Mouse (Mus musculus) left cerebral cortex, postnatal 10 days (tissue): ENCODE measurements at regions not wholly inside any gene's neighbourhood (a gene's known extent, or its start where the extent isn't known, plus 50 kb on each side); places are given as distances from the start of the nearest gene placed in this dataset.

Source experiments
- DNase-seq, 2 experiments: peaks; one replicate each; pipeline ENCODE4 v3.0.0; 2021 to 2022; ENCODE audit warnings: low spot score in 2 of 2, mixed read lengths in 1 of 2; ENCODE audit errors: extremely low spot score in 1 of 2
- intact Hi-C: fragments of 180-260 bp; cut with DNase I; formaldehyde crosslinking; loops from one replicate; pipeline ENCODE4 v1.15.1; 2025

DNA sequence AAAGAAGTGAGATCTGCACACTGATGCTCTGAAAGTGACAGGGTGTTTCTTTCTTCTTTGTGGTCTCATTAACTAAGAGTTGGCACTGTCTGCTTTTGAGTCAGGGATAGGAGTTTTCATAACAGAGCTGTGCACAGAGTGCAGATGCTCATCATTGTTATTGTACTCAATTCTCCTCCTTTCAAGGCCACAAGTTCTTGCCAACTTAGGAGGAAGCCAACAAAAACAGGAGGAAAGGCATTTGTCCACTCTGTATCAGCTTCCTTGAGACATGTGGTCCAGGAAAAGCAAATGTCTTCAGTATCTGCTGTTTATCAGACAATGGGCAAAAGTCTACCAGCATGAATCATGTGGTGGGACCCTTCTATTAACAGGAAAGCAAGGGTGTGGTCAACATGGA, 345.1 kb downstream of the Fam181b start:
- intact Hi-C loops = no loop called here

DNA sequence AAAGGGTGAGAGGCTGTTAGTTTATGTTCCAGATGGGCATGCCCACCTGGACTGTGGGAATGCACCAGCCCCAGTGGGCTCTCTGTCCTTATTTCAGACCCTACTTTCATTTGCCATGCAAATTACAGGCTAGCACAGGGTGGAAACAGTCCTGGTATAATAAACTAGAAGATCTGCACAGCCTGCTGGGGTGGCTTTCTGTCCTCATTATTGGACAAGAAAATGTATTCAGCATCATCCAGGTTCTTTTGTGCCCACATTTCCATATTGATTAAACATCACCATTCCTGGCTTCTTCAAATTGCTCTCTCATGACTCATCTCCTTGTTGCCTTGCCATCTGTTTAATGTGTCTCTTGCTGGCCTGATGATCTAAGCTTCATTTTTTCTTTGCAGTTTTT, 355.4 kb downstream of the Fam181b start:
- DNase-seq = no peak
- intact Hi-C loops = no loop called here

More for the DNA sequence above, 345.1 kb downstream of the Fam181b start:
- no peak for DNase-seq

DNA sequence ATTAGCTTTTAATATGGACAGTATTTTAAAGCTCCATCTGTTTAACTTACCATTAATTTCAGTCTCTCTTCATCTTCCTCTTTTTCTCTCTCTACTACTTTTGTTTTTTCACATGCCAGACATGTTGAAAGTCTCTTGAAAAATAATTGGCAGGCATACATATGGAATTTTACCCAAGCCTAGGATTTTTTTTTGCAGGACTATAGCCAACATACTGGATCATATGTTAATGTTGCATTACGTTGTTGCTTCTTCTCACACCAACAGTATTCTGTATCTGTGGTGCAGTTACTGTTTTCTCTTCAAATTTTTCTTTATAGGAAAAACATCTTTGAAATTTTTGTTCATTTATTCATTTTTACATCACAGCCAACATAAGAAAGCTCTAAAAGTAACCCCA, 374.4 kb downstream of the Fam181b start:
- intact Hi-C loops = no loop called here
- DNase-seq = no peak

DNA sequence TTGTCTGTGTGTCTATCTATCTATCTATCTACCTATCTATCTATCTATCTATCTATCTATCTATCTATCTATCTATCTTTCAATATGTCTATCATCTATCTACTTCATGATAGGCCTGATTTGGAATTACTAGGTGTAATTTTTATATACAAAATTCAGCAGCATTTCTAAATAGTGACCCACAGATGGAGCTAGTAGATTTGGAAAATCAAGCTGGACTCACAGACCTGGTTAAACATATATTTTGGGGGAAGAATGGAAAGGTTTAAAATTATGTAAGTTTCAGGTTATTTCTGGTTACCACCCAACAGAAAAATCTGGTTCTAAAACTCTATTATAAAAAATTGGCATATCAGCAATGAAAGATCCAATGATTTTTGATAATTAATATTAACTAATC, 383.7 kb downstream of the Fam181b start:
- intact Hi-C loops = no loop called here
- no peak for DNase-seq

DNA sequence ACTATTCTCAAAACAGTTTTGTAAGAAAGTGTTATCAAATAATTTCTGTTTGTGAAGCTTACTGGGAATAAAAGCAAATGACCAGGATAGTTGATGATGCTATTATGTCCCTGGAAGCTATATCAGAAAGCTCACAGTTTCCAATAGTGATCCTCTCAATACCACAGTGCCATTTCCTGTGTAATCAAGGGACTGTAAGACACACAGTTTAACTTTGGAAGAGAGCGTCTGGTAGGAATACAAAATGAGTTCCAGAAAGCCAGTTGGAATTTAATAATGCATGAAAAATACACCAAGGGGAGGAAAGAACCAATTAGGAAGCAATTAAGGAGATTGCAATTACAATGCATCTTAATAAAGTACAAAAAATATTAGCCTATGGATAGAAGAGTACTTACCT, 393.7 kb downstream of the Fam181b start:
- intact Hi-C loops = no loop called here

DNA sequence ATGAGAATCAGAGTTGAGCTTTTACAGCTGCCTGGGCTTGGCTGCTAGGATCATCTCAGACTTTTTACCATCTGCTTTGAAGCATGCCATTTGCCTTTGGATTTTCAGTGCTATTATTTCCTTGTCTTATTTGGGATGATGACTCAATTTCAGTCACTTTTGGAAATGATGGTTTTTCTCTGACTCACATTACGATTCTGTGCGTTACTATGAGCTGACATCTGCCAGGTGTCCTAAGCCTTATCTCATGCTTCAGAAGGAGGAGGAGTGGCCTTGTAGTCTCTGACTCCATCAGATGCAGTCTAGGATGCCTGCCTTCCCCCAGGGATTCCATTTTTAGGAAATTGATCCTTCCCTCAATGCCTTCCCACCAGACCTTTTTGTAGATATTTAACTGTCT, 431.0 kb downstream of the Fam181b start:
- intact Hi-C loops = no loop called here
- DNase-seq = peak in 1 of 2 experiments; percentile 18

More for the DNA sequence above, 393.7 kb downstream of the Fam181b start:
- no peak for DNase-seq

DNA sequence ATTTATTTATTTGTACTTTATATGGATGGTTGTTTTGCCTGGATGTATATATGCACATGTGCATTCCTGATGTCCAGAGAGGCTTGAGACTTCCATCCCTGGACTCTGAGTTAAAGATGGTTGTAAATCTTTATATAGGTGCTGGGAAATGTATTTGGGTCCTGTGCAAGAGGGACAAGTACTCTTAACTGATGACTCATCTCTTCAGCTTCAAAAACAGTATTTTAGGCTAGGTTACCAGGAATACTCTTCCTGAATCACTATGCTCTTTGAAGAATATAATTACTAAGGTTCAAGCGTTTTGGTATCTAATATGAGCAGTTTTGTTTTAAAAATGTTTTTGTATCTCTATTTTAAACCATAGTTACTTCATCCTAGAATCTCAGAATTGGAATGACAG, 431.6 kb downstream of the Fam181b start:
- intact Hi-C loops = no loop called here
- no peak for DNase-seq

DNA sequence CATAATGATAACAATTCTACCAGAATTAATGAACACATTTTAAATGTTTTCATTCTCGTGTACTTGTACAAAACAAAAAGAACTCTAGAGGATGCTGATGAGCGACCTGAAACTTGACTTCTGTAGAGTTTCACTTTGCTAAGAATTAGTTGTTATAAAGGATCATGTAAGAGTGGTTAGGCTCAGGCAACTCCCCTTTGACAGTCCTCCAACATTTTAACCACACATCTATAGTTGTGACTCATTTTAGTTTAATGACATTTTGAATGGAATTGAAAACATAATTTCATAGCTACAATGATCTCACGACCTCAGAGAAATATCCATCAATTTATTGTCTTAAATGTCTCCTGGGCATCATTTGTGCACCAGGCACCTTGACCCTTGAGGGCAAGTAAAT, 479.5 kb downstream of the Fam181b start:
- intact Hi-C loops = no loop called here

DNA sequence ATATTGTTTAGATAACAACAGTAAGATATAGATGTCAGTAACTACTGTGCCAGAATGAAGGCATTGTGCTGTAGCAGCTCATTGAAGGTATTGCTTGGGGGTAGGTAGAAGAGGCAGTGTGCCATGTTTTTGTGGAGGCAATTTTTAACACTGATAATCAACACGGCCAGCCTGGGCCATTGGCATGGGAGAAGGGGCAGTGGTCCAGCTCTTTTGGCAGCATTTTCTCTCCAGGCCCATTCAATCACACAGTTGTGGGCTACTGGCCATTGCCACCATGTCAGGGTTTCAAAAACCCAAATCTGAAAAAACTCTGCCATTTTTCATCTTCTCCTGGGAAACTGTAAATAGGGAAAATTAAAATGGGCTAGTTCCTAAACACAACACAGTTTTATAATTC, 497.9 kb downstream of the Fam181b start:
- DNase-seq = peak in 1 of 2 experiments; percentile 14
- intact Hi-C loops = no loop called here

More for the DNA sequence above, 479.5 kb downstream of the Fam181b start:
- DNase-seq = no peak

DNA sequence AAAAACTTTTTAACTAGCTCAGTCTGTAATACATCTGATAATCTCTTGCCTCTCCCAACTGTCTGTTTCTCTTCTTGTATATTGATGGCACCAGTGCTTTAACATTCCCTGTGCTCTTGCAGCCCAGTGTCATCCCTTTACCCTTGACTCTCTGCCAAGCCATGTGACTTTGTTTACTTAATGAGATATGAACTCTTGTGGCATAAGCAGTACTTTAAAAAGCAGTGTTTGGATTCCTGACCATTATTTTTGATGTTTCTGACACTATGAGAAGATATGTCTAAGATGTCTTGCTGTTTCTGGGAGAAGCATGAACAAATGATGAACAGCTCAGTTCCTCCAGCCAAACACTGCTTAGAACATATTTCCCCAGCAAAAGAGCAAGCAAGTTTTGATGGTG, 507.5 kb downstream of the Fam181b start:
- DNase-seq = no peak
- intact Hi-C loops = no loop called here

DNA sequence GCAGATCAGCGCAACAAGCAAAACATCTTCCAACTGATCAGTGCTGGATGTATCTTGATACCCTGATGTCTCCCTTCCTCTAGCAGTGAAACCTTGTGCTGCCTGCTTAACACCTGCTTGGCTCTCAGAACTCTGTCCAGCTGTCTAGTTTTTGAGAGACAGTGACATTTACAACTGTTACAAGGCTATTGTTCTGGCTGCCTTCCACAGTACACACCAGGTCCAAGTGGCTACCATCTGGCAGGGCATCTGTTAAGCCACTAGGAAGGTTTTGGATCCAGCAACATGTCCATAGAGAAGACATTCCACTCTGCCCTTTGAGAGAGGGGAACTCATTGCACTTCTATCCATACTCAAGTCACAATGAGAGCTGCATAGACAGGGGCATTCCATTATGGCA, 508.4 kb downstream of the Fam181b start:
- no peak for DNase-seq
- intact Hi-C loops = no loop called here
